Mouse (Mus musculus) hindbrain, embryonic 16.5 days (tissue): Measurements from ENCODE around the gene Mum1. TPM values are rescaled to one million over a fixed set of nuclear protein-coding genes. Genes with fewer than 3 reads are reported as not detected.
"Not testable (repeated sequence)": the region's sequence is repeated elsewhere in the genome, so short reads cannot be mapped to it uniquely, and the experiment has no call there.

ENCODE experiments used
- ATAC-seq: fragments of 200-750 bp; cut with Nextera tagmentation; 2 replicates; pipeline ENCODE4 v1.8.0; 2017; ENCODE audit warnings: moderate TSS enrichment, moderate library complexity
- H3K27ac ChIP-seq: fragments of 300-500 bp; sonication (generic); 2 replicates; pipeline ENCODE4 v1.5.1; 2014; ENCODE audit warnings: low read depth, mild to moderate bottlenecking, control low read depth, low read length, moderate library complexity
- H3K27me3 ChIP-seq: fragments of 300-500 bp; sonication (generic); replicated peaks from 2 replicates; pipeline ENCODE4 v1.6.1; 2014; ENCODE audit warnings: low read length; ENCODE audit not compliant: control insufficient read depth, insufficient read depth
- H3K36me3 ChIP-seq: fragments of 300-500 bp; sonication (generic); 2 replicates; pipeline ENCODE4 v1.6.1; 2014; ENCODE audit warnings: mild to moderate bottlenecking, low read length, moderate library complexity, mixed read lengths; ENCODE audit not compliant: control insufficient read depth, insufficient read depth
- H3K4me1 ChIP-seq: fragments of 300-500 bp; sonication (generic); 2 replicates; pipeline ENCODE4 v1.6.1; 2014; ENCODE audit warnings: low read depth, low read length; ENCODE audit not compliant: control insufficient read depth, insufficient read depth
- H3K4me2 ChIP-seq: fragments of 300-500 bp; sonication (generic); 2 replicates; pipeline ENCODE4 v1.6.1; 2014; ENCODE audit warnings: mild to moderate bottlenecking, low read length, control low read depth, moderate library complexity
- H3K4me3 ChIP-seq: fragments of 300-500 bp; sonication (generic); 2 replicates; pipeline ENCODE4 v1.5.1; 2014; ENCODE audit warnings: mild to moderate bottlenecking, low read length, control low read depth, moderate library complexity
- H3K9ac ChIP-seq: fragments of 300-500 bp; sonication (generic); 2 replicates; pipeline ENCODE4 v1.6.1; 2014; ENCODE audit warnings: low read depth, mild to moderate bottlenecking, control low read depth, low read length, moderate library complexity
- H3K9me3 ChIP-seq: fragments of 300-500 bp; sonication (generic); 2 replicates; pipeline ENCODE4 v1.6.1; 2014; ENCODE audit warnings: mild to moderate bottlenecking, low read length, moderate library complexity; ENCODE audit not compliant: control insufficient read depth
- WGBS: fragments of 180-500 bp; shearing (Covaris S2); extraction: QIAGEN DNeasy Blood & Tissue Kit; methylation state at CpG from one replicate; pipeline ENCODE4 v1.1.7; 2014; 5-methylcytosine and 5-hydroxymethylcytosine counted together
- polyA plus RNA-seq: library from polyadenylated mRNA; unstranded; fragments of >200 nt; fragmentation: Nextera tagmentation; extraction: Ambion mirVana; gene quantifications from 2 replicates; pipeline ENCODE4 v1.2.1, GENCODE M21; 2015

Gene Mum1
- polyA plus RNA-seq, 1 experiment from 2014 or later, result 38.0 TPM

DNA sequence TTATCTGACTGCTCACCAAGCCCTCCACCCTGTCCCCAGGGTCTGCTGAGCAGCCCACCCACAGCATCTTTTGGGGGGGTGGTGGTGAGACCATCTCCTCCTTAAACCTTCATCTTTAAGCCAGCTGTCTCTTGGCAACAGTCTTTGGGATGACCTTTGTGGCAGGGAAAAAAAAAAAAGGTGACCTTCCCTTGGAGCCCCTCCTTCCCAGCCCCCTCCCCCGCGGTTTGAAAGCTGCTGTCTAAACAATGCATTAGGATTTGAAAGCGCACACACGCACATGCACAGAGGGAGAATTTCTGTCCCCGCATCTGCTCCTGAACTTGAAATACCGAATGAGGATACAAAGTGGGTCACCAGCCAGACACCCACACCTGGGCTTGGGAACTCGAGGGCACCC, 22.2 kb upstream of the Mum1 start:
- no peak for ATAC-seq
- Histone ChIP-seq H3K9ac (no peak overlapping the region), H3K27ac (no peak overlapping the region), H3K4me1 (peaks cover 5% of the 10 kb centered on the region), H3K36me3 (no peaks in the 10 kb centered on the region), H3K4me3 (no peak overlapping the region), H3K4me2 (no peak overlapping the region), H3K27me3 (no peaks in the 10 kb centered on the region), H3K9me3 (no peaks in the 10 kb centered on the region)
- 11% methylated on average over 7 of the region's 7 CpGs for WGBS

DNA sequence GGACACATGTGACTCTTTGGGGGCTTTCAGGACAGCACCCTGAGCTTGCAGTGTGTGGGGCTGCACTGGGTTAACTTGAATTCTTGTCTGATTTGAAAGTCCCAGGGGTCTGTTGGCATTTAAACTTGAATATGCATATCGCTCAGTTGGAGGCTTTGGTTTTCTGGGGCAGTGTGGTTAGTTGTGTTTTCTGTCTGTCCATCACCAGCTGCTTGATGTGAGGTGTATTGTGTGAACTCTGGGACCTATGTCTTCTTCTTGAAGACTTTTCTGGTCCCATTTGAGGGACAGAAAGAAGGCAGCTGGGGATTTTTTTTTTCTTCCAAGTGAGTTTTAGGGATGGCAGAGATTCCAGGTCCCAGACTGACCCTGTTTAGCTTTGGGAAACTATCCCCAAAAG, 19.0 kb upstream of the Mum1 start:
- WGBS, result 46% methylated on average over 1 of the region's 1 CpGs
- no peak for ATAC-seq

DNA sequence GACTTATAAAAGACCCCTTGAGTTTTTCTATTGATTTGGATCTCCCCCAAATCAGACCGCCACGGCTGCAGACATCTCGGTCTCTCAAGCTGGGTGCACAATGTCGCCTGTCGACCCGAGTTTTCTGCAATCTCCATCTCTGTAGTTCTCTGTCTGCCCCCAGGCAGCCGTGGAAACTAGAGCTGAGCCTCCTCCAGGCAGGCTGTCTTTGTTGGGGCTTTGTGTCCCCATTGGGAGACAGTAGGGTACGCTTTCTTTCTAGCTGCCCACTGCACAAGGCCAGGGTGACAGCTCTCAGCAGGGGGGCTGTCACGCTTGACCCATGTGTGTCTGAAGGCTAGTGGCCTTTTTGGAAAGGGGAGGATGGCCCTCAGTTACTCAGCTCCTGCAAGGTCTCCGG, 18.6 kb upstream of the Mum1 start:
- no peak overlapping the region for H3K4me2 ChIP-seq
- no peaks in the 10 kb centered on the region for H3K27me3 ChIP-seq
- H3K4me3 ChIP-seq, result no peak overlapping the region
- H3K36me3 ChIP-seq, result no peaks in the 10 kb centered on the region
- no peak for ATAC-seq
- no peak overlapping the region for H3K9ac ChIP-seq
- 34% methylated on average over 10 of the region's 10 CpGs for WGBS
- H3K4me1 ChIP-seq, result peaks cover 8% of the 10 kb centered on the region
- H3K9me3 ChIP-seq, result no peaks in the 10 kb centered on the region
- no peak overlapping the region for H3K27ac ChIP-seq

More for the DNA sequence above, 19.0 kb upstream of the Mum1 start:
- Histone ChIP-seq H3K27me3 (no peaks in the 10 kb centered on the region), H3K4me3 (no peak overlapping the region), H3K36me3 (no peaks in the 10 kb centered on the region), H3K9me3 (no peaks in the 10 kb centered on the region), H3K4me1 (peaks cover 8% of the 10 kb centered on the region), H3K27ac (no peak overlapping the region), H3K9ac (no peak overlapping the region), H3K4me2 (no peak overlapping the region)

DNA sequence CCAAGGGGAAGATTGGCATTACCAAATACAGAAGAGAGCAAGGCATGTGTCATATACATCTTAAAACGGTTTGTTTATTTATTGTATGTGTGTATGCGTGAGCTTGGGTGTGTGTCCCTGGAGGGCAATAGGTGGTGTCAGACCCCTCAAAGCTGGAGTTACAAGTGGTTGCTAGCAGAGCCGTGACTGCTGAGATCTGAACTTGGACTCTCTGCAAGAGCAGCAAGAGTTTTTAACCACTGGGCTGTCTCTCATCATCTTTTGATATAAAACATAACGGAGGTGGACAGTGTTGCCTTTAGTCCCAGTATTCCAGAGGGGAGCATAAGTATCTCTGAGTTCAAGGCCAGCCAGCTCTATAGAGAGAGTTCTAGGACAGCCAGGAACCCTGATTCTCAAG, 18.0 kb upstream of the Mum1 start:
- Histone ChIP-seq H3K27me3 (no peaks in the 10 kb centered on the region), H3K36me3 (no peaks in the 10 kb centered on the region), H3K9ac (no peak overlapping the region), H3K4me3 (no peak overlapping the region), H3K4me1 (peaks cover 8% of the 10 kb centered on the region), H3K9me3 (no peaks in the 10 kb centered on the region), H3K4me2 (no peak overlapping the region; the same call in 1 of the 2 replicates), H3K27ac (no peak overlapping the region)
- no peak for ATAC-seq
- 57% methylated on average over 4 of the region's 4 CpGs for WGBS

- H3K9ac ChIP-seq, result peak overlapping the region; percentile 37
- H3K4me3 ChIP-seq, result no peak overlapping the region
- no peaks in the 10 kb centered on the region for H3K27me3 ChIP-seq
- peaks cover 8% of the 10 kb centered on the region for H3K4me1 ChIP-seq
- 6% methylated on average over 24 of the region's 24 CpGs for WGBS
- H3K36me3 ChIP-seq, result no peaks in the 10 kb centered on the region
- H3K4me2 ChIP-seq, result peak overlapping the region; percentile 45
- H3K27ac ChIP-seq, result peak overlapping the region; percentile 36; the same call in 1 of the 2 replicates
- no peaks in the 10 kb centered on the region for H3K9me3 ChIP-seq
- peak; percentile 79 for ATAC-seq
Observed at GRCm38 (mm10) chr10:80208841-80209371, 17.3 kb upstream of the Mum1 start.

DNA sequence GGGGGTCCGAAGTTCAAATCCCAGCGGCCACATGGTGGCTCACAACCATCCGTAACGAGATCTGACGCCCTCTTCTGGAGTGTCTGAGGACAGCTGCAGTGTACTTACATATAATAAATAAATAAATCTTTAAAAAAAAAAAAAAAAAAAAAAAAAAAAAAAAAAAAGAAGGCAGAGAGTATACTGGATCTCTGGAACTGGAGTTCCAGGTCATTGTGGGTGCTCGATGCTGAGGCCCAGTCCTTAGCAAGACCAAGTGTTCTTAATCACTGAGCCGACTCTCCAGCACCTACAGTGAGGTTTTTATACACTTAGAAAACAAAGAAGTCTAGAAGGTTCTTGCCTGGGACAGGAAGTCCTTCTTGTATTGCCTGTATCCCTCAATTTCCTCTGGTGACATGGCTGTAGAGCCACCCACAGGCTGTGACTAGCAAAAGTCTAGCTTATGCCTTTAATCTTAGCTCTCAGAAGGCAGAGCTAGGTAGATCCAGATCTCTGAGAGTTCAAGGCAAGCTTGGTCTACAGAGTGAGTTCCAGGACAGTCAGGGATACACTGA, 14.6 kb upstream of the Mum1 start:
- H3K4me2 ChIP-seq, H3K36me3 ChIP-seq, H3K4me1 ChIP-seq, H3K9ac ChIP-seq, H3K27ac ChIP-seq, H3K4me3 ChIP-seq, H3K27me3 ChIP-seq, H3K9me3 ChIP-seq, ATAC-seq: not testable (repeated sequence)
- WGBS, result 72% methylated on average over 7 of the region's 7 CpGs

- Histone ChIP-seq H3K4me3 (no peak overlapping the region), H3K36me3 (no peaks in the 10 kb centered on the region), H3K4me1 (0 out of 2 replicates have a peak, but pooled peaks cover 2% of the 10 kb centered on the region), H3K4me2 (no peak overlapping the region), H3K27me3 (no peaks in the 10 kb centered on the region), H3K9me3 (no peaks in the 10 kb centered on the region), H3K27ac (no peak overlapping the region), H3K9ac (peak overlapping the region; percentile 38; the same call in 1 of the 2 replicates)
- 18% methylated on average over 16 of the region's 16 CpGs for WGBS
- ATAC-seq, result no peak
Observed at GRCm38 (mm10) chr10:80215048-80215772, 11.0 kb upstream of the Mum1 start.

- no peak overlapping the region for H3K4me2 ChIP-seq
- no peak for ATAC-seq
- H3K36me3 ChIP-seq, result no peaks in the 10 kb centered on the region
- no peaks in the 10 kb centered on the region for H3K27me3 ChIP-seq
- no peak overlapping the region for H3K4me3 ChIP-seq
- no peaks in the 10 kb centered on the region for H3K4me1 ChIP-seq
- WGBS, result 40% methylated on average over 8 of the region's 9 CpGs
- no peaks in the 10 kb centered on the region for H3K9me3 ChIP-seq
- no peak overlapping the region for H3K9ac ChIP-seq
- H3K27ac ChIP-seq, result no peak overlapping the region
Observed at GRCm38 (mm10) chr10:80220676-80221075, 5.6 kb upstream of the Mum1 start.

DNA sequence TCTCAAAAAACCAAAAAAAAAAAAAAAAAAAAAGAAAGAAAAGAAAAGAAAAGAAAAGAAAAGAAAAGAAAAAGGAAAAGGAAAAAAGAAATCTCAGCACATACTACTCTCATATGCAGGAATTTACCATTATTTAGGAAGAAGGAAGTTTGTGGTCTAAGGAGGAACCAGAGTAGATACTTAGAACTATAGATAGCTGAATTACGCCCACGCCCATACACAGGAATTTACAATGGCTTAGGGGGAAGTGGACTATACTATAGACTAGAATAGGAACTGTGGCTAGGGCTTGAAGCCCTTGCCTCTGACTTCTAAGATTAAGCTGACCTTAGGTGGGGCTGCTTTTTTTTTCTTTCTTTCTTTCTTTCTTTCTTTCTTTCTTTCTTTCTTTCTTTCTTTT, 3.1 kb upstream of the Mum1 start:
- H3K27ac ChIP-seq, H3K27me3 ChIP-seq, H3K4me2 ChIP-seq, H3K36me3 ChIP-seq, H3K9ac ChIP-seq, H3K9me3 ChIP-seq, H3K4me3 ChIP-seq, ATAC-seq: not testable (repeated sequence)
- H3K4me1 ChIP-seq, result peaks cover 14% of the 10 kb centered on the region
- WGBS, result 87% methylated on average over 2 of the region's 2 CpGs
